Mouse (Mus musculus): ENCODE results near the gene Ctnna3.

- TF ChIP-seq CTCF (IDR thresholded peaks at IDR 0.05 in 2 of 3, conservative IDR thresholded peaks at IDR 0.05 in 1 of 3; ENCODE audit: control insufficient read depth in 1 of 3, insufficient read depth in 1 of 3, low read depth in 2 of 3, low read length in 3 of 3, poor library complexity in 1 of 3, severe bottlenecking in 1 of 3) (no peak), POLR2A (IDR thresholded peaks at IDR 0.05; ENCODE audit: control insufficient read depth in 1 of 2, insufficient read depth in 1 of 2, low read depth in 1 of 2, low read length in 2 of 2, poor library complexity in 1 of 2) (no peak), JUND (IDR thresholded peaks at IDR 0.05; ENCODE audit: low read depth, low read length) (no peak), MAX (IDR thresholded peaks at IDR 0.05; ENCODE audit: low read length) (no peak), ZKSCAN1 (IDR thresholded peaks at IDR 0.05; ENCODE audit: low read depth, low read length) (no peak)
Observed at GRCm38 (mm10) chr10:63457292-63458128, 27.6 kb downstream of the Ctnna3 start.
